Mouse (Mus musculus): ENCODE measurements around the gene Fbxl17. TPM values are rescaled to one million over a fixed set of nuclear protein-coding genes. Genes with fewer than 3 reads are reported as not detected.
A peak's percentile ranks its signal among the peaks of the same experiment; 100 is the strongest.

Gene Fbxl17
- total RNA-seq (2015) (13.0 and 15.5 TPM in 2 replicates), total RNA-seq (2017) (4.5 and 5.8 TPM in 2 replicates)

DNA sequence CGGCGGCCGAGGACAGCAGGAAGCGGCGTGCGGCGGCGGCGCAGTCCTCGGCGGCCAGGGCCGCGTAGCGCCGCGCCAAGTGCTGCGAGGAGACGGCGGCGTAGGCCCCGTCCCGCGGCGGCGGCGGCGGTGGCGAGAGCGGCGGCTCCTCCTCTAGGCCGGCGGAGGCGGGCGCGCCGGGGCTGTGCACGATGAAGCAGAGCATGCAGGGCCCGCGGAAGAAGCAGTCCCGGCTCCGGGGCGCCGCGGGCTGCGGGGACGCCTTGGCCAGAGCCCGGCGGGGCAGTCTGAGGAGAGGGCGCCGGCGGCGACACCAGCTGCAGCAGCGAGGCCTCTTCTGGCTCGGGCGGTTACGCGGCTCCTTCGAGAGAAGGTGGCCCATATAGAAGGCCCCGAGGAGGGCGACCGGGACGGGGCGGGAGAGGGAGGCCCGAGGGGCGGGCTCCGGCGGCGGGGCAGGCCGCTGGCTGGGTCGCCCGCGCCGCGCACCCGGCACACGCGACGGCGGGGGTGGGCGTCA lies at the start of gene Fbxl17:
Gene Fbxl17, minus strand, starts transcription at position 382 of the 520 bp plus-strand sequence.
- ATAC-seq (replicated peaks; ENCODE audit: poor library complexity) = peak; percentile 18

- no peak for ATAC-seq (replicated peaks; ENCODE audit: poor library complexity)
These were observed 47.6 kb upstream of the Fbxl17 start for GRCm38 (mm10) chr17:63547465-63547864.

- ATAC-seq (replicated peaks; ENCODE audit: poor library complexity) = no peak
These were observed 34.9 kb upstream of the Fbxl17 start for GRCm38 (mm10) chr17:63534576-63535265.

DNA sequence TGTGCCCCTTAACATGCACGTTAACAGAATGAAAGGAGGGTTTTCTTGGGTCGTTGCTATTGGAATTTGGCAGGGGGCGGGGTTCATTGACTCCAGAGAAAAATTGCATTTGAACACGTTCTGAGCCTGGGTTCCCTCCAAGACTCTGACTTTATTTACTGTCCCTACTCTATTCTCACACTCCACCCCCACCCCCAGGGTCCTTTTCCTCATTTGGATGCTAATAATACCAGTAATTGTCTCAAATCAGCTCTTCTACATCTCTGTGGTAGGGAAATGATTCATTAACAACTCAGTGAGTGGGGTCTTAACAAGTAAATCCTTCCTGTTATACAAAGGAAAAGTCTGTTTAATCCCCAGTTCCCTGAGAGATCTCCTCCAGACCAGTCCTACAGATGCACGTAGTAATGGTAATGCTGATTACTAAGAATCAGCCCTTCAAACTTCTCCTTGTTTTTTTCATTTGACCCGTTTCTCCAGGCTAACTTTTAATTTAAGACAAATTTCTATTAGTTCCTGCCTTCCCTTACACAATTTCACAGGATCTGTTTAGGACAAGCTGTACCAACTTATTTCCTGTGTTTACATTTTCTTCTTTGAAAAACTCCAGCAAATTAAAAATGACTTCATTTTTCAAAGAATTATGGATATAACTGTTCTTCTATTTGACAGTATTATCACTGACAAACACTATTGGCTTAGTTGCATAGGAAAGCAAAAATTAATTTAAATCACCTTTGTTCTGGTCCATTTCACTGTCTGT lies 33.4 kb upstream of the Fbxl17 start:
- no peak for ATAC-seq (replicated peaks; ENCODE audit: poor library complexity)

DNA sequence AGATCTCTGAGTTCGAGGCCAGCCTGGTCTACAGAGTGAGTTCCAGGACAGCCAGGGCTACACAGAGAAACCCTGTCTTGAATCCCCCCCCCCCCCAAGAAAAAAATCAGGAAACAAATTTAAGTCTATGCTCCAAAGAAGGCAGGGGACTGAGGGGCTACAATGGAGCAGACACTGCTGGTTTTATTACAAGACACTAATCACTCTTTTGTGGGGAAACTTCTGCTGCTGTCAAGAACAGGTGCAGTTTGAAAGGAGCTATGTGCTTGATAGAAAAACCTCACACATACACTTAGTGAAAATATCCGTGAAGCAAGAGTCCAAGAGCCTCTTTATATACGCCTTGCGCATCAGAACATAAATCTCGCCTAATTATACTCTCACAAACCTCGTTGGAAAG lies 29.7 kb upstream of the Fbxl17 start:
- ATAC-seq (replicated peaks; ENCODE audit: poor library complexity) = no peak

GRCm38 (mm10) chr17:63520691-63521090 lies 20.9 kb upstream of the Fbxl17 start:
- no peak for ATAC-seq (replicated peaks; ENCODE audit: poor library complexity)

GRCm38 (mm10) chr17:63510451-63510850 lies 10.6 kb upstream of the Fbxl17 start:
- ATAC-seq (replicated peaks; ENCODE audit: poor library complexity) = no peak

GRCm38 (mm10) chr17:63501091-63501490 lies 1.3 kb upstream of the Fbxl17 start:
- ATAC-seq (replicated peaks; ENCODE audit: poor library complexity) = no peak

DNA sequence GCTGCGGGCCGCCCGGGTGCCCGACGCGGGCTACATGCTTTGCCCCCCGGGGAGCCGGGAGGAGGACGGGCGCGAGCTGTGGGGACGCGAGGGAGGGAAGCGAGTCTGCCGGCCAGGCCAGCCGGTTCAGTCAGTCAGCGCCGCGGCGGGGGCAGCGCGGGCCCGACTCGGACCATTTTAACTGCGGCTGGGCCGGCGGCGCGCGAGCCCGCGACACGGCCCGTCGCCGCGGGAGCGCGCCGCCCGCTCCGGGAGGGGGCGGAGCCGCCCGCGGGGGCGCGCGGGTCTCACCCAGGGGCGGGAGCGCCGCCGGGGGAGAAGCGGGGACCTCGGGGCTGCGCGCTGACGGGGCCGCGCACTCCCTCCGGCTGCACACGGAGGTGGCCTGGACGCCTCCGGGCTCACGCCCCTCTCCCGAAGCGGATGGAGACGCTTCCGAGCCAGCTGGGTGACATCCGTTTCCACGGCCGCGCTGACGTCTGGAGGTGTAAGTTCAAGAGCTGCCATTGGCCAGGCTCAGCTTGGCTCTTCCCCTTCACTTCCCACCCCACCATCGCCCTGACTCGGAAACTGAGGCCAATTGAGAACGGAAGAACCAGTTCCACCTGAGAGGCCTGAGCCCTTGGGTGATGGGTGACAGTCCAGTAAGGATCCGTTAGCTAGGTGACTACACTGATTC lies 478 bp upstream of the Fbxl17 start:
- peak; percentile 77 for ATAC-seq (replicated peaks; ENCODE audit: poor library complexity)

DNA sequence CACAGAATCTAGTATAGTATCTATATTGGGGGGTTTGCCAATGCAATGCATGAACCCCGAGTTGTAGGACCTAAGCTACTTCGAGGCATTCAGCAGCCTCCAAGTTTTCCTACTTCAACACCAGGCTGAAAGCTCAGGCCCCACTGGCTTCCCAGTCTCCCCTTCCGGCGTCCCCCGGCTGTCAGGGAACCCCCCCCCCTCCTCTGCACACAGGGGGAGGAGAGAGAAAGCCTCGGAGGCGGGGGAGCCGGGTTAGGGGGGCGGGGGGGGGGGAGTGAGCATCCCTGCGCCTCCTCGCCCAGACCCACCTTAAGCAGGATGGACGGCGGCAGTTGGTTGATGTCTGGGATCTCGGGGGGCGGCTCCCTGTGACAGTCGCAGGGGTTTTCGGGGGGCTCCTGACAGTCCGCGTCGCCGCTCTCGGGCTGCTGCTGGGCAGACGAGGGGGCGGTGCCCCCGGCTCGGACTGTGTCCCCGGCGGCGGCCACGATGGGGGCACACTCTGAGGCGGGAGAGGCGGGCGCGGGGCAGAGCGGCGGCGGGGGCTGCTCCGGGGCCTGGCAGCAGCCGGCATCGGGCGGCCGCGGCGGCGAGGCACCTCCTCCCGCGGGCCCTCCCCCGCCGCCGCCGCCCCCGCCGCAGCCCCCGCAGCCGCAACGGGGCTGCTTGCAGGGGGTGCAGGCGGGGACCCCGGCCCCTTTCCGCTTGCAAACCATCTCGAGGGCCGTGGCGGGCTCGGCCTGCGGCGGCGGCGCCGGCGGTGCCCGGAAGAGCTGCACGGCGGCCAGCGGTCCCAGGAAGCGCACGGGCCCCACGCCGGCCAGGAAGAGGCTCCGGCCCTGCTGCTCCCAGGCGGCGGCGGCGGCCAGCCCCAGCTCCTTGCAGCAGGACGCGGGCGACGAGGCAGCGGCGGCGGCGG lies 841 bp downstream of the Fbxl17 start:
- peak; percentile 14 for ATAC-seq (replicated peaks; ENCODE audit: poor library complexity)

DNA sequence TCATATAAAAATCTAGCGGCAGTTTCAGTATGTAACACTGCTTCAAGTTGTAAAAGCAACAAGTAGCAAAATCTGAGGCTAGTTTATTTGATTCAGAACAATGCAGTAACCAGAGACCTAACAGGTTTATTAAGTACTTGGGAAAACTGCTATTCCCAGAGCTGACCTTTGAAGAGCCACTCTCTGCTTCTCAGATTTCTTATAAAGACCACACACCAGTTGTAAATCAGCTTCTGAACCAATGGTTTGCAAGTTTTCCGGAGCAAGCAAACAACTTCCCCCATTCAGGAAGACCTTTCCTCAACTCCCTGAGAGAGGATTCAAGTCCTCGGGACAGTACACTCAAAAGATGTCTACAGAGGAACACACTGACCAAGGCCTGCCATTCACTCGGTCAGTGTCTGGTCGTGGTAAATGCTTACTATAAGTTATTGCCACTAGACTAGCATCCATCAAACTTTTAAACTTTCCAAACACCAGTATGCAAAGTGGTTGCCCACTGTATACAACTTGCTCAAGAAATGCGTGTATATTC lies 1.6 kb downstream of the Fbxl17 start:
- ATAC-seq (replicated peaks; ENCODE audit: poor library complexity) = no peak

DNA sequence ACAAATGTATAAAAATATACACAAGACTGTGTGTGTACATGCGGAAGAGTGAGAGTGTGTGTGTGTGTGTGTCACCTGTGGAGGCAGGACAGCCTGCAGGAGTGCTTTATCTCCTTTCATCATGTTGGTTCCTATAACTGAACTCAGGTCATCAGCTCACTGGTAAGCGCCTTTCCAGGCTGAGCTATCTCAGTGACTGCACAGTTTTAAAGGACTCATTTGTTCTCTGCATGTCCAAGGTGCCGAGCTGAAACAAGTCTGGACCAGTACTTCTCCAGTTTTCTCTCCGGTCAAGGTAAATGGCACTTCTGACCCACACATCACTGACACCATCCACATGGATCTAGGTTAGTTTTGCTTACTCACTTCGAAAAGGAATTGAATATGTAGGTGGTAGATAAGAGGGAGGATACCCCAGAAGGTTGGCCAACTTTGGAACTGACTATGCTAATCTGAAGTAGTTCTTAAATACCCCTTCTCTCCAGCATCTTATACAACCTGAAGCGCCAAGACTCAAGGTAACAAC lies 2.5 kb downstream of the Fbxl17 start:
- ATAC-seq (replicated peaks; ENCODE audit: poor library complexity) = no peak

DNA sequence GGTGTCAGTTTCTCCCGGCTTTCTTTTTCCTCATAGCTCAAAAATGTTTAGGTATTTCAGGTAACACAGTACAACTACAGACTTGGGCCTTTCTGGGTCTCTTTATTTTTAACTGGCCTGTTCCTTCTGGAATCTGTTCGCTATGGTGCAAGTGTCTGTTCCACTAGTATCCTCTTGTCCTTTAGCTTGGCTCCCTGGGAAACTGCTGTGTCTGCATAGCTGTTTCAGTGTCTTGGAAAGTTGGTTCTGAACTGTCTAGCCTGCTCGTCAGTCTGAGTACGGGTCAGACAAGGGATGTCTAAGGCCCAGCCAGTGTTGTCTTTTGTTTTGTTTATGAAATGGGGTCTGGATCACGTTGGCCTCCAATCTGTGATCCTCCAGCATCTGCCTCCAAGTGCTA lies 3.7 kb downstream of the Fbxl17 start:
- ATAC-seq (replicated peaks; ENCODE audit: poor library complexity) = no peak

DNA sequence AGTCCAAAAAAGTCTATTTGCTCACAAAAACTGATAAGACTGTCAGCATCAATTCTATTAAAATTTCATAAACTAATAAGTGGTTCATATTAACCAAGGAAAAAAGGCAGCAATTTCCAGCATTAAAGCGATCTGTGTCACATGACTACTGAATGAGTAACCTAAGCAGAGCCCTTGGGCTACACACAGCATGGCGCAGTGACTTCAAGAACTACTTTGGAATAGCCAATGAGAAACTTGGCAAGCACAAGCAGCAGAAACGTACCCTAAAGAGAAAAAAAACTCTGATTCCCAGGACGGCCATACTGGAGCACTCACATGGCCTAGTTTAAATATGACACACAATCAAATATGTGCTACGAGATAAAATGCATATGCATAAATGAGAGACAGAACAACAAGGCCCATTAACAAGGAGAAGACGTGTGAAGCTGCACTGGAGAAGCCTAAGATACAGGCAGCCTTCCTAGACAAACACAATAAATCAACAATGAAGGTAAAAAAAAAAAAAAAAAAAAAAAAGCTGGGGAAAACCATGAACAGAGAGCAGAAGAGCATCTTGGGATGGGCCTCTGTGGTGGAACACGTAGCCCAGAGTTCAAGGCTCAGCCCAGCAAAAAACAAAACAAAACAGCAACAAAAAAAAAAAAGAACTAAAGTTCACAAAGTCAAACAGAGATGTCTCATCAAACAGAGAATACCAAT lies 5.8 kb downstream of the Fbxl17 start:
- no peak for ATAC-seq (replicated peaks; ENCODE audit: poor library complexity)

DNA sequence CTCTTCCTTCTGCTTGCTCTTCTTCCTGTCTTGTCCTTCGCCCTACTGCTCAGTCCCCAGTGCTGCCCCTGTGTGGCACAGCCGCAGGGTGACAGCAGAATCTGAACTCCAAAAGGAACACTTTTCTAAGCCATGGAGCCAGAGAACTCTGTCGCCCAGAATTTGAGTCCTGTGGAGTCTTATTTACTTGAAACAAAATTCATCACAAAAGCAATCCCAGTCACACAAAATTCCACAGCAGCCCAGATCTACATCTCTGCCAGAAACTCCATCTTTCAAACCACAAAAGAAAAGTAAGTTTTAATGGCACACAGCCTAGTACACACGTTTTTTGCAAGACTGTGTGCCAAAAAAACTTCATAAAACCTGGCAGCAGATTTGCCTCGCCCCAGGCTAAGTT lies 6.5 kb downstream of the Fbxl17 start:
- ATAC-seq (replicated peaks; ENCODE audit: poor library complexity) = peak; percentile 84

- peak; percentile 35 for ATAC-seq (replicated peaks; ENCODE audit: poor library complexity)
These were observed 7.0 kb downstream of the Fbxl17 start for GRCm38 (mm10) chr17:63492665-63493273.

DNA sequence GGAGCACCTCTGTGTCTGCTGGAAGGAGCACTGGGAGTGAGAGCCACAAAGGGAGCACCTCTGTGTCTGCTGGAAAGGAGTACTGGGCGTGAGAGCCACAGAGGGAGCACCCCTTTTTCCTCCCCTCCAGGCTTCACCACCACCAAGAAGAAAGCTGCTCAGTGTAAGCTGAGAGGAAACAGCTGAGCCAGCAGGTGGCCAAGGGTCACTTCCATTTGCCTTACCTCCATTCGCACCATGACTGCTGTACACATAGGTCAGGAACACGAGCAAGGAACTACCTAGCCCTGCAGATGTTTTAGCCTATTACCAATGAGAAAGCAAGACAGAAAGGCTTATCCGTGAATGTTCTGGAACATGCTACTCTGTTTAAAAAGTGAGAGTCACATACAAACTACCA lies 10.3 kb downstream of the Fbxl17 start:
- ATAC-seq (replicated peaks; ENCODE audit: poor library complexity) = no peak

DNA sequence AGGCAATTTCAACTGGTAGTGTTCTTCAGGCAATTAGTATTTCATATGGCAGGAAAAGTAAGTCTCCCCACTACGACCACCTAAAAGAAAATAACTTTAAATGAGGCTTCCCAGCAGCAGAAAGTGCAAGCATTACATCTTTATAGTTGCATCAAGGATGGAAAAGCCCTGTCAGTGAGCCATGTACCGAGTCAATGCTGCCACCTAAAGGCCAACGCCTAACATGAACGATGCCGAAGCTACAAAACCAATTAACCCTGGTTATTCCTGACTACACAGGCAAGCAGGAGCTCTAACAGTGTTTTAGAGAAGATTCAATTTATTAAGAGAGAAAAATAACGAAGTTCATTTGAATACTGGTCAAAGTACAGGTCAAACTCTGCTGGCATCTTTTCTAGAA lies 32.0 kb downstream of the Fbxl17 start:
- peak; percentile 100 for ATAC-seq (replicated peaks; ENCODE audit: poor library complexity)

DNA sequence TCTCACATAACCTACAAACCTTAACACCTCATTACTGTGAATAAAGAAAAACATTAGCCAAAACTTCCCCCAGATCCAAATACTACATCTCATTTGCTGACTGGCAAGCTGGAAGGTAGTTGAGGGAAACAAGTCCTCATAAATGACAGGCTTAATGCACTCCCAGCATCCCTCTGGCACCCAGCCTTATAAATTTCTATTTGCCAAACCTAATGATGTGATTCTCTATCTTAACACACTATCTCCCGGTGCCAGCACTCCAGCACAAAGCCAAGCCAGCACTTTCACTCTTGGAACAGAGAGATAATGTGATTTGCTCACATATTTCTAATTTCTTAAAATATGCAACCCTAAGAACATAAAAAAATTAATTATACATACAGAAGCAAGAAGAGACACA lies 34.6 kb downstream of the Fbxl17 start:
- ATAC-seq (replicated peaks; ENCODE audit: poor library complexity) = 0 out of 2 replicates have a peak, but pooled peaks have one; percentile 23
